Mouse (Mus musculus) cortical plate, adult 2 months (tissue): ENCODE data around the gene Prkch.

Source experiments
- CTCF ChIP-seq: fragments of 200-500 bp; IDR thresholded peaks from 2 replicates; pipeline ENCODE4 v1.5.1; 2011; ENCODE audit warnings: mild to moderate bottlenecking, control low read depth, low read length; ENCODE audit not compliant: insufficient read depth; ENCODE audit errors: extremely low read depth
- POLR2A ChIP-seq: fragments of 200-500 bp; IDR thresholded peaks from 2 replicates; pipeline ENCODE4 v1.6.1; 2011; ENCODE audit warnings: mild to moderate bottlenecking, low read length, control low read depth; ENCODE audit not compliant: insufficient read depth; ENCODE audit errors: extremely low read depth

DNA sequence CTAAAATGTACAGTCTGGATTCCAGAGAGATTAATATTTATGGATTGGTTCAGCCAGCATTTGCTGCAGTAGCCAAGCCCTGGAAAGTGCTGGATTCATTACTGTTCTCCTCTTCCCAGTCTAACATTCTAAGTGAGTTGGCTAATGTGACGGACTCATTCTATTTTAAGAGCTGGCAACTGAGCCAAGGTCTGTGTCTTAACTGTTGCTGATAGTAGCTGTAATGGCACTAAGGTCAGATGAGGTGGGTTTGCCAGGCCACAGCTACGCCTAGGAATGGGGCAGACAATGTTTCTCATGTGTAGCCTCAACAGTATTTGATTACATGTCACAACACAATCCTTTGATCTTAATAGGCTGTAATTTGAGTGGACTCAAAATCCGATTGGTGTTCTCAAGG lies 137.5 kb downstream of the Prkch start:
- no peak for TF ChIP-seq POLR2A
- TF ChIP-seq CTCF: no peak
